Comparison of ENCODE assay signal across 12 mouse cellular contexts in genomic region chr2:133345964-133346788, GRCm38 (mm10).
DNase-seq lines count a peak whose midpoint lies in the region; ATAC-seq lines count a peak whose summit lies in the region.
"Had no signal": no experiment of that assay in that cellular context is flagged by ENCODE, and none has a peak within 500 bp of the region (broad histone marks: within the 10 kb centered on the region; RNA-seq: fewer than 3 reads in every experiment).

No protein-coding gene starts in this region.

- peak; percentile 78 for ATAC-seq in kidney, embryonic 15.5 days (replicated peaks; ENCODE audit: low FRiP score)
- no peak for ATAC-seq in embryonic facial prominence, embryonic 13.5 days (ENCODE audit: insufficient number of reproducible peaks, insufficient read depth, low FRiP score, low TSS enrichment, low read depth)
- ATAC-seq in neural tube, embryonic 15.5 days (ENCODE audit: low FRiP score), result no peak
- ATAC-seq: CD4-positive, CD25-positive, alpha-beta regulatory T cell, adult 4 months had no signal

- H3K27ac ChIP-seq in kidney, embryonic 15.5 days, result 0 out of 2 replicates have a peak overlapping the region, but pooled peaks have one; percentile 32
- no peak overlapping the region for H3K27ac ChIP-seq in embryonic facial prominence, embryonic 13.5 days
- H3K27ac ChIP-seq in neural tube, embryonic 15.5 days (replicated peaks), result no peak overlapping the region
- H3K27ac ChIP-seq: hindbrain, embryonic 10.5 days; limb, embryonic 15.5 days had no signal

- no peaks in the 10 kb centered on the region for H3K36me3 ChIP-seq in kidney, embryonic 15.5 days
- no peaks in the 10 kb centered on the region for H3K36me3 ChIP-seq in embryonic facial prominence, embryonic 13.5 days
- H3K36me3 ChIP-seq in neural tube, embryonic 15.5 days, result no peaks in the 10 kb centered on the region
- H3K36me3 ChIP-seq: hindbrain, embryonic 10.5 days; limb, embryonic 15.5 days had no signal

- peaks cover 26% of the 10 kb centered on the region for H3K4me1 ChIP-seq in kidney, embryonic 15.5 days
- H3K4me1 ChIP-seq in embryonic facial prominence, embryonic 13.5 days, result peaks cover 14% of the 10 kb centered on the region
- 0 out of 2 replicates have a peak, but pooled peaks cover 6% of the 10 kb centered on the region for H3K4me1 ChIP-seq in neural tube, embryonic 15.5 days

- peak overlapping the region; percentile 19; the same call in 1 of the 2 replicates for H3K4me2 ChIP-seq in kidney, embryonic 15.5 days
- H3K4me2 ChIP-seq in embryonic facial prominence, embryonic 13.5 days, result peak overlapping the region; percentile 3; the same call in 1 of the 2 replicates
- H3K4me2 ChIP-seq in neural tube, embryonic 15.5 days, result no peak overlapping the region
- H3K4me2 ChIP-seq: limb, embryonic 15.5 days had no signal

- WGBS in kidney, embryonic 15.5 days, result 41% methylated on average over 12 of the region's 12 CpGs
- WGBS in embryonic facial prominence, embryonic 13.5 days, result 21% methylated on average over 12 of the region's 12 CpGs
- WGBS in neural tube, embryonic 15.5 days, result 60% methylated on average over 12 of the region's 12 CpGs

- H3K27me3 ChIP-seq in kidney, embryonic 15.5 days, result no peaks in the 10 kb centered on the region; the same call in 1 of the 2 replicates
- no peaks in the 10 kb centered on the region for H3K27me3 ChIP-seq in embryonic facial prominence, embryonic 13.5 days
- no peaks in the 10 kb centered on the region for H3K27me3 ChIP-seq in neural tube, embryonic 15.5 days (replicated peaks)
- H3K27me3 ChIP-seq: limb, embryonic 15.5 days had no signal

- no peak overlapping the region for H3K4me3 ChIP-seq in kidney, embryonic 15.5 days (replicated peaks)
- H3K4me3 ChIP-seq in embryonic facial prominence, embryonic 13.5 days, result no peak overlapping the region
- no peak overlapping the region for H3K4me3 ChIP-seq in neural tube, embryonic 15.5 days (replicated peaks)
- H3K4me3 ChIP-seq: hindbrain, embryonic 10.5 days; limb, embryonic 15.5 days had no signal

- DNase-seq in kidney, postnatal 10 days, result no peak
- peak; percentile 40 for DNase-seq in embryo, embryonic 11 days
- DNase-seq in mesoderm, embryonic 11.5 days (ENCODE audit: low read depth, low spot score), result peak; percentile 17
- DNase-seq in adrenal gland, adult 8-10 months, result no peak
- DNase-seq: kidney, adult 9 months; right cerebral cortex, adult 18-20 months had no signal

- no peaks in the 10 kb centered on the region for H3K9me3 ChIP-seq in kidney, embryonic 15.5 days (replicated peaks)
- no peaks in the 10 kb centered on the region for H3K9me3 ChIP-seq in embryonic facial prominence, embryonic 13.5 days
- no peaks in the 10 kb centered on the region for H3K9me3 ChIP-seq in neural tube, embryonic 15.5 days (replicated peaks)
- H3K9me3 ChIP-seq: hindbrain, embryonic 10.5 days; limb, embryonic 15.5 days had no signal

- H3K9ac ChIP-seq in kidney, embryonic 15.5 days, result no peak overlapping the region
- no peak overlapping the region for H3K9ac ChIP-seq in embryonic facial prominence, embryonic 13.5 days
- no peak overlapping the region for H3K9ac ChIP-seq in neural tube, embryonic 15.5 days (replicated peaks)
- H3K9ac ChIP-seq: limb, embryonic 15.5 days had no signal

Comparison
In these comparisons a context has a peak if more than half of its experiments do, and no peak if none do; other contexts are left out.
1. DNase-seq: peak in embryo, embryonic 11 days (single experiment) and mesoderm, embryonic 11.5 days (single experiment); none in kidney, postnatal 10 days (single experiment) and adrenal gland, adult 8-10 months (single experiment).